Mouse (Mus musculus) C2C12 (cell line): ENCODE measurements at regions not wholly inside any gene's neighbourhood (a gene's known extent, or its start where the extent isn't known, plus 50 kb on each side); places are given as distances from the start of the nearest gene placed in this dataset.

Experiments
- H3K27me3 ChIP-seq: one replicate; pipeline ENCODE4 v1.6.1; 2011; ENCODE audit not compliant: control insufficient read depth, insufficient read depth, insufficient read length
- H3K36me3 ChIP-seq: one replicate; pipeline ENCODE4 v1.6.1; 2011; ENCODE audit not compliant: control insufficient read depth, insufficient read depth
- H3K4me3 ChIP-seq: one replicate; pipeline ENCODE4 v1.5.1; 2011; ENCODE audit warnings: mild to moderate bottlenecking, control low read depth; ENCODE audit not compliant: poor library complexity, insufficient read depth, severe bottlenecking
- H3K79me2 ChIP-seq: one replicate; pipeline ENCODE4 v1.6.1; 2011; ENCODE audit not compliant: control insufficient read depth, insufficient read depth
- H3K79me3 ChIP-seq: one replicate; pipeline ENCODE4 v1.6.1; 2011; ENCODE audit warnings: low read depth, control low read depth
- H3ac ChIP-seq: one replicate; pipeline ENCODE3; 2011; ENCODE audit warnings: low read depth; ENCODE audit not compliant: control insufficient read depth, insufficient read length
- CEBPB ChIP-seq: IDR thresholded peaks from one replicate; pipeline ENCODE4 v1.6.1; 2011; ENCODE audit warnings: low read depth, mild to moderate bottlenecking, control low read depth, moderate library complexity
- CTCF ChIP-seq: IDR thresholded peaks from one replicate; pipeline ENCODE4 v1.5.1; 2011; ENCODE audit not compliant: control insufficient read depth, insufficient read depth, insufficient read length
- FOSL1 ChIP-seq: IDR thresholded peaks from one replicate; pipeline ENCODE4 v1.8.0; 2011; ENCODE audit warnings: mild to moderate bottlenecking, low read length; ENCODE audit not compliant: poor library complexity, insufficient read depth, severe bottlenecking
- MAX ChIP-seq: IDR thresholded peaks from one replicate; pipeline ENCODE4 v1.6.1; 2011; ENCODE audit warnings: mild to moderate bottlenecking, control low read depth
- MYOD1 ChIP-seq: IDR thresholded peaks from one replicate; pipeline ENCODE4 v1.6.1; 2011; ENCODE audit warnings: low read depth; ENCODE audit not compliant: control insufficient read depth, insufficient read length
- MYOG ChIP-seq: IDR thresholded peaks from one replicate; pipeline ENCODE4 v1.6.1; 2011; ENCODE audit not compliant: control insufficient read depth, insufficient read length; ENCODE audit errors: extremely low read depth
- USF1 ChIP-seq: IDR thresholded peaks from one replicate; pipeline ENCODE4 v1.6.1; 2011; ENCODE audit warnings: low read depth, mild to moderate bottlenecking, control low read depth, moderate library complexity

- no peaks in the 10 kb centered on the region for H3K36me3 ChIP-seq
Measured at GRCm38 (mm10) chr4:67589976-67590727, 762.8 kb downstream of the Tlr4 start.

GRCm38 (mm10) chr4:67607166-67607565 is 779.8 kb downstream of the Tlr4 start:
- H3K27me3 ChIP-seq = no peaks in the 10 kb centered on the region
- TF ChIP-seq MYOD1 (no peak), FOSL1 (no peak), MYOG (no peak), CTCF (no peak)
- no peak overlapping the region for H3ac ChIP-seq

More at GRCm38 (mm10) chr4:67589976-67590727, 762.8 kb downstream of the Tlr4 start:
- no peak overlapping the region for H3ac ChIP-seq
- H3K79me3 ChIP-seq = no peaks in the 10 kb centered on the region
- no peak overlapping the region for H3K4me3 ChIP-seq
- H3K27me3 ChIP-seq = no peaks in the 10 kb centered on the region
- TF ChIP-seq MAX (no peak), FOSL1 (no peak), USF1 (no peak), CTCF (no peak), MYOG (no peak), MYOD1 (no peak), CEBPB (no peak)
- no peaks in the 10 kb centered on the region for H3K79me2 ChIP-seq

GRCm38 (mm10) chr4:67614486-67615067 is 787.2 kb downstream of the Tlr4 start:
- no peaks in the 10 kb centered on the region for H3K79me2 ChIP-seq
- TF ChIP-seq FOSL1 (no peak), MAX (no peak), USF1 (no peak), MYOD1 (no peak), MYOG (no peak)
- no peak overlapping the region for H3ac ChIP-seq
- no peaks in the 10 kb centered on the region for H3K36me3 ChIP-seq
- H3K27me3 ChIP-seq = no peaks in the 10 kb centered on the region
- no peaks in the 10 kb centered on the region for H3K79me3 ChIP-seq
- H3K4me3 ChIP-seq = no peak overlapping the region

More at GRCm38 (mm10) chr4:67607166-67607565, 779.8 kb downstream of the Tlr4 start:
- Histone ChIP-seq H3K79me3 (no peaks in the 10 kb centered on the region), H3K79me2 (no peaks in the 10 kb centered on the region), H3K36me3 (no peaks in the 10 kb centered on the region), H3K4me3 (no peak overlapping the region)

- Histone ChIP-seq H3K27me3 (no peaks in the 10 kb centered on the region), H3K79me3 (no peaks in the 10 kb centered on the region), H3K79me2 (no peaks in the 10 kb centered on the region), H3ac (no peak overlapping the region), H3K36me3 (no peaks in the 10 kb centered on the region), H3K4me3 (no peak overlapping the region)
- TF ChIP-seq MYOD1 (no peak), CTCF (no peak), CEBPB (no peak), MYOG (no peak), USF1 (no peak), FOSL1 (no peak), MAX (no peak)
Measured at GRCm38 (mm10) chr4:67626641-67627040, 799.3 kb downstream of the Tlr4 start.

- Histone ChIP-seq H3K79me3 (no peaks in the 10 kb centered on the region), H3K79me2 (no peaks in the 10 kb centered on the region), H3ac (no peak overlapping the region), H3K4me3 (no peak overlapping the region), H3K36me3 (no peaks in the 10 kb centered on the region), H3K27me3 (no peaks in the 10 kb centered on the region)
- TF ChIP-seq CTCF = no peak
- no peak for TF ChIP-seq MAX
- no peak for TF ChIP-seq FOSL1
- no peak for TF ChIP-seq USF1
- TF ChIP-seq CEBPB = no peak
- no peak for TF ChIP-seq MYOG
- TF ChIP-seq MYOD1 = no peak
Measured at GRCm38 (mm10) chr4:67646090-67646489, 818.7 kb downstream of the Tlr4 start.

- no peak for TF ChIP-seq MYOD1
- TF ChIP-seq CTCF = no peak
- no peak for TF ChIP-seq FOSL1
- TF ChIP-seq CEBPB = no peak
- TF ChIP-seq MAX = no peak
- TF ChIP-seq MYOG = no peak
- TF ChIP-seq USF1 = no peak
Measured at GRCm38 (mm10) chr4:67662122-67662521, 834.7 kb downstream of the Tlr4 start.

More at GRCm38 (mm10) chr4:67662122-67662521, 834.7 kb downstream of the Tlr4 start:
- H3K79me3 ChIP-seq = no peaks in the 10 kb centered on the region
- H3K27me3 ChIP-seq = no peaks in the 10 kb centered on the region
- H3K79me2 ChIP-seq = no peaks in the 10 kb centered on the region
- H3K4me3 ChIP-seq = no peak overlapping the region
- H3K36me3 ChIP-seq = no peaks in the 10 kb centered on the region
- H3ac ChIP-seq = no peak overlapping the region
